Mouse (Mus musculus): ENCODE results near the gene Gm10031. TPM values are rescaled to one million over a fixed set of nuclear protein-coding genes. Genes with fewer than 3 reads are reported as not detected.
"Not testable (repeated sequence)": the region's sequence is repeated elsewhere in the genome, so short reads cannot be mapped to it uniquely, and the experiment has no call there.

The Gm10031 gene
- 0.31 and 0.61 TPM in 2 replicates for polyA plus RNA-seq (2015; fragmentation: Nextera tagmentation; extraction: Ambion mirVana)

DNA sequence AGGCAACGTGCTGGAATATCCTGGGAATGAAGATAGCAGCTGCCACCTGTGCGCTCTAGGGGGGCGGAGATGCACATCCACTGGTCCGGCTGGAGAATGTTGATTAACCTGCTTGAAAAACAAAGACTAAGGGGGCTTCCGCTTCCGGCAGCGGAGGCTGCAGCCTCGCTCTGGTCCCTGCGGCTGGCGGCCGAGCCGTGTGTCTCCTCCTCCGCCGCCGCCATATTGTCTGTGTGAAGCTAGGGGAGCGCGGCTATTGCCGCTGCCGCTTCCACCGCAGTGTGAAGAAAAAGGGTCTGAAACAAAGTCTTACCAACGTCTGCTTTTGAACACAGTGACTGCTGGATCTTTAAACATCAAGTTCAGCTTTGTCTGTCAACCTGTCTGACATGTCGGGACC is at the start of gene Gm10031:
Gene Gm10031, plus strand, starts transcription at position 171 of the 400 bp plus-strand sequence.
- not testable (repeated sequence) for H3K9ac ChIP-seq; H3K27me3 ChIP-seq (replicated peaks); H3K36me3 ChIP-seq; ATAC-seq (ENCODE audit: extremely low read depth, insufficient number of reproducible peaks, low FRiP score, low TSS enrichment); H3K4me2 ChIP-seq; H3K4me3 ChIP-seq; H3K27ac ChIP-seq (replicated peaks); H3K9me3 ChIP-seq; H3K4me1 ChIP-seq
- WGBS = 89% methylated on average over 22 of the region's 22 CpGs

DNA sequence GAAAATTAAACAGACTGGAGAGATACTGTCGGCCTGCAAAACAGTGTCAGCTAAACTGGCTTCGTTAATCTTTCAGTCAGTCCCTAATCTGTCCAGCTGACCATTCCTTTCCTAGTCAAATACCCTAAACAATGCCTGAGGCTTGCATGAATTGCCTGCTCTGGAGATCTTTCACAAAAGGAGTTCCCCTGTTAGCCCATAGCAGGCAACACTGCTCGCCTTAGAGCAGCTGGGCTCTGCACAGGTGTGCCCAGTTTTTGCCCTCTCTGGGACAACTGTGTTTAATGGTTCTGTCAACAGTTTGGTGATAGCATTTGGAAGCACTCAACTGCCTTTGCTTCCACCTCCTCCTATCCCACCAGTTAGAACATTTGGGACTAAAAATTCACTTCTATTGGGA is 49.0 kb upstream of the Gm10031 start:
- Histone ChIP-seq H3K36me3 (no peaks in the 10 kb centered on the region), H3K4me3 (no peak overlapping the region), H3K27me3 (replicated peaks) (no peaks in the 10 kb centered on the region; the same call in 1 of the 2 replicates), H3K9ac (no peak overlapping the region), H3K4me1 (peaks cover 31% of the 10 kb centered on the region), H3K9me3 (no peaks in the 10 kb centered on the region), H3K4me2 (no peak overlapping the region), H3K27ac (replicated peaks) (no peak overlapping the region)
- ATAC-seq (ENCODE audit: extremely low read depth, insufficient number of reproducible peaks, low FRiP score, low TSS enrichment) = no peak
- WGBS = 57% methylated on average over 3 of the region's 3 CpGs

DNA sequence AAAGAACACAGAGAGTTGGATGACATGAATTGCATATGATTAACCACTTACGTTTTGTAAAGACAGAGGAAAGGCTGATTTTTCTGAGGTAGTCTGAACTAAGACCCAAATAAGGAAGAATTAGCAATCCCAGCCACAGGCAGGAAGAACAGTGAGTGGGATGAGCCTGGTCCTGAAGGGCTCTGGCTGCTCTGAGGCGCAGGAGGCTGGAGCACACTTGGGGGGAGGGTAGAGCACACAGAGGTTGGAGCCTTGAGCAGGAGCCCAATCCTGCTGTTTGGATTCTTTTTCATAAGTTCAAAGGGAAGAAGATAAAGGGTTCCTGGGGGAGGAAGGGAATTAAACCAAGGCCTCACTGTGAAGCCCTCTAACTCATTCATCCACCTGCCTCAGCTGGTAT is 47.8 kb upstream of the Gm10031 start:
- H3K4me2 ChIP-seq = no peak overlapping the region
- 41% methylated on average over 2 of the region's 2 CpGs for WGBS
- no peaks in the 10 kb centered on the region; the same call in 1 of the 2 replicates for H3K27me3 ChIP-seq (replicated peaks)
- no peaks in the 10 kb centered on the region for H3K36me3 ChIP-seq
- no peak overlapping the region for H3K27ac ChIP-seq (replicated peaks)
- H3K4me1 ChIP-seq = peaks cover 20% of the 10 kb centered on the region
- H3K9ac ChIP-seq = no peak overlapping the region
- no peak overlapping the region for H3K4me3 ChIP-seq
- H3K9me3 ChIP-seq = no peaks in the 10 kb centered on the region
- no peak for ATAC-seq (ENCODE audit: extremely low read depth, insufficient number of reproducible peaks, low FRiP score, low TSS enrichment)

DNA sequence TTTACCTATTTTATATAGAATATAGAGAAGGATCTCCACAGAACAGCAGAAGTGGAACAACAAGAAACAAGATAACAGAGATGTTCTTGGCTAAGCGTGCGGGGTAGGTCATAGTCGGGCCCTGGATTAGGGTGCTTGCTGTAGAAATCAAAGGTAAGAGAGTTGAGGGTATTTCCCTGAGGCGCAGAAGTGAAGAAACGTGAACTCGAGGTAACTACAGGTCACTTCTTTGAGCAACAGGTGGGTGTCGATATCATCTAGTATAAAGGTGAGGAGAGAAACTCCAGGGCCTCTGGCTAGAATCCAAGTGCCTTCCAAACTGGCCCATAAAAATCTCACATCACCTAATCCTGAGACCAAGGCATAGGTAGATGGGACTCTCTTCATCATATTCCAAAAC is 47.3 kb upstream of the Gm10031 start:
- H3K4me3 ChIP-seq = no peak overlapping the region
- H3K36me3 ChIP-seq = no peaks in the 10 kb centered on the region
- ATAC-seq (ENCODE audit: extremely low read depth, insufficient number of reproducible peaks, low FRiP score, low TSS enrichment) = no peak
- H3K4me1 ChIP-seq = peaks cover 16% of the 10 kb centered on the region
- WGBS = 53% methylated on average over 7 of the region's 7 CpGs
- H3K9ac ChIP-seq = no peak overlapping the region
- H3K4me2 ChIP-seq = no peak overlapping the region
- H3K9me3 ChIP-seq = no peaks in the 10 kb centered on the region
- H3K27ac ChIP-seq (replicated peaks) = no peak overlapping the region
- no peaks in the 10 kb centered on the region; the same call in 1 of the 2 replicates for H3K27me3 ChIP-seq (replicated peaks)

DNA sequence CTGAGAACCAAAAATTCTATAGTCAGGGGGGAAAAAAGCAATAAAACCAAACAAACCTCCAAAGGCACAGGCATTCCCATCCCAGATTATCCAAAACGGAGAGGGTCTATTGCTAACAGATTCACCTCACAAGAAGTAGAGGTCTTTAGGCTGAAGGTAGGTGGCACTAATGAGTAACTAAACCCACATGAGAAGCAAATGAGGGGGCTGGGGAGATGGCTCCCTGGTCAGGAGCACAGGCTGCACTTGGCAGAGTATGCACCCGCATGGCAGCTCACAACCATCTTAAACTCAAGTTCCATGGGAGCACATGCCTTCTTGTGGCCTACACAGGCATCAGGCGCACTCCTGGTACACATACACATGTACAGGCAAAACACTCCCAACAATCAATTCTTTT is 42.0 kb upstream of the Gm10031 start:
- no peak overlapping the region for H3K4me3 ChIP-seq
- ATAC-seq (ENCODE audit: extremely low read depth, insufficient number of reproducible peaks, low FRiP score, low TSS enrichment) = no peak
- no peak overlapping the region for H3K9ac ChIP-seq
- H3K27ac ChIP-seq (replicated peaks) = no peak overlapping the region
- H3K27me3 ChIP-seq (replicated peaks) = no peaks in the 10 kb centered on the region; the same call in 1 of the 2 replicates
- no peaks in the 10 kb centered on the region for H3K36me3 ChIP-seq
- 82% methylated on average over 3 of the region's 3 CpGs for WGBS
- no peaks in the 10 kb centered on the region for H3K9me3 ChIP-seq
- no peak overlapping the region for H3K4me2 ChIP-seq
- no peaks in the 10 kb centered on the region for H3K4me1 ChIP-seq

DNA sequence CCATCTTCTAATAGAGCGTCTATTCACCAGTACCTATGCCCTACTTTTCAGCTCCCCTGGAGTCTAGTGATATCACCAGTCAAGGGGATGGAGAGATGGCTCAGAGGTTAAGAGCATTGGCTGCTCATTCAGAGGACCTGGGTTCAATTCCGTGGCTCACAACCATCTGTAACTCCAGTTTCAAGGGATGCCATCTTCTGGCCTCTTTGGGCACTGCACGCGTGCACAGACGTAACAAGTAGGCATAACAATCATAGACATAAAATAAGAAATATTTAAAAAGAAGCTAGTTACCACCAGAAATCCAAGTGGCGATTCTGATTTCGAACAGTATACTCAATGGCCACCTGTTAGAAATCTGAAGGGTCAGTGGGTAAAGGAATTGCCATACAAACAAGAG is 36.3 kb upstream of the Gm10031 start:
- H3K27ac ChIP-seq (replicated peaks) = no peak overlapping the region
- ATAC-seq (ENCODE audit: extremely low read depth, insufficient number of reproducible peaks, low FRiP score, low TSS enrichment) = no peak
- H3K27me3 ChIP-seq (replicated peaks) = no peaks in the 10 kb centered on the region
- no peak overlapping the region for H3K9ac ChIP-seq
- no peak overlapping the region for H3K4me3 ChIP-seq
- 87% methylated on average over 7 of the region's 7 CpGs for WGBS
- H3K36me3 ChIP-seq = no peaks in the 10 kb centered on the region
- no peaks in the 10 kb centered on the region for H3K4me1 ChIP-seq
- H3K4me2 ChIP-seq = no peak overlapping the region
- H3K9me3 ChIP-seq = no peaks in the 10 kb centered on the region

DNA sequence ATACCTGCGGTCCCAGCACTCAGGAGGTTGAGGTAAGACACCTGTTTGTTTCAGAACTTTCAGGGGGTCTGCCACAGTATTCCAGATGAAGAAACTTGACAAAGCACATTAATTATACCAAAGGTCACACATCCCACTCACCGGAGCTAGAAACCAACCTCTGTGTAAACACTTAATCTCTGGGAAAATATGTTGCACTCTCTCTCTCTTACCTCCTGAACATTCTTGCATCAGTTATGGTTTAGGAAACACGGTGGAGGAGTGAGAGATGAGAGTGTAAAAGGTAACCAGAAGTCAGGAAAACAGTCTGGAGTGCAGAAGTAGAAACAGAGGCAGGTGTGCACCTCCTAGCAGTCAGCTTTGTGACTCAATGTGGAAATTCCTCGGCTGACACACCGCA is 35.8 kb upstream of the Gm10031 start:
- Histone ChIP-seq H3K4me3 (no peak overlapping the region), H3K9me3 (no peaks in the 10 kb centered on the region), H3K4me1 (no peaks in the 10 kb centered on the region), H3K27ac (replicated peaks) (no peak overlapping the region), H3K36me3 (no peaks in the 10 kb centered on the region), H3K27me3 (replicated peaks) (no peaks in the 10 kb centered on the region), H3K4me2 (no peak overlapping the region), H3K9ac (no peak overlapping the region)
- ATAC-seq (ENCODE audit: extremely low read depth, insufficient number of reproducible peaks, low FRiP score, low TSS enrichment) = no peak
- 70% methylated on average over 5 of the region's 5 CpGs for WGBS

DNA sequence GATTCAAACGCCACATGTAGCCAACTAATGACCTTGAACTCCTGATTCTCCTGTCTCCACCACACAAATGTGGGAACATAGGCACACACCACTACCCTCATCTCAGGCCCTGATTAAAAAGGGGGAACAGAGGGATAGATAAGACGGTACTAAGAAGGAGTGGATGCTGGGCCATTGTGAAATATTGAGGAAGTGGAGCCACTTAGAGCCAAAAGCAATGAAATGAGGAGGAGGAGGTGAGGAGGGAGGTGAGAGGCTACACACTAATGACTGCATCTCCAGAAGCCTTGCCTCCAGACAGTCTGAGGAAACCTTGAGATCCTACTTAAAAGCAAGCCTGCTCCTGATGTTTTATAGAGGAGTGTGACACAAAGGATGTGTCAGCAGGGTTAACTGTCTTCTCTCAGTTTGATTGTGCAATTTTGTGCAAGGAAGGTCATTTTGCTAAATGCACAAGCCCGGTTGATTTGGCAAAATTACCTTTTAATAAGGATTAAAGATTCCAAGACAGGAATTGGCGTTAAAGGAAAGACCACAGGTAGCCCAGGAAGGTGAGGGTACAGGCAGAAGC is 32.5 kb upstream of the Gm10031 start:
- no peaks in the 10 kb centered on the region for H3K9me3 ChIP-seq
- ATAC-seq (ENCODE audit: extremely low read depth, insufficient number of reproducible peaks, low FRiP score, low TSS enrichment) = no peak
- WGBS = 60% methylated on average over 4 of the region's 4 CpGs

DNA sequence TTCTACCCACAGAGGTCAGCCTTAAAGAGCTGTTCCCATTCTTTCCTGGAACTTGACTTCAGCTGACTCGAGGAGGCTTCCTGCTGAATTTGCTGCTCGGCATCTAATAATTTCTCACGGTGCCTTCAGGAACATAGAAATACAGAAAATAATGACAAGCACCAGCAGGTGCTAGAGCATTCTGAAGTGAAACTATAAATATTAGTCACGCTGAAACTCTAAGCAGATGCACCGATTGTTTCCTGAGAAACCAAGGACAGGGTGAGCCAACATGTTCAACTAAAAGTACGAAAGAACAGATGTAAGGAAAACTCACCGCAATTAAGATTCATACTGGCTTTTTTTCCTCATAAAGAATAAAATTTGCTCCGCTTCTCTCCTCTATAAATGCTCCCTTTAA is 28.8 kb upstream of the Gm10031 start:
- Histone ChIP-seq H3K27me3 (replicated peaks) (no peaks in the 10 kb centered on the region), H3K27ac (replicated peaks) (no peak overlapping the region), H3K4me1 (no peaks in the 10 kb centered on the region), H3K9ac (no peak overlapping the region), H3K9me3 (no peaks in the 10 kb centered on the region), H3K36me3 (no peaks in the 10 kb centered on the region), H3K4me2 (no peak overlapping the region), H3K4me3 (no peak overlapping the region)
- 80% methylated on average over 8 of the region's 8 CpGs for WGBS
- no peak for ATAC-seq (ENCODE audit: extremely low read depth, insufficient number of reproducible peaks, low FRiP score, low TSS enrichment)

More for the DNA sequence above, 32.5 kb upstream of the Gm10031 start:
- no peak overlapping the region for H3K27ac ChIP-seq (replicated peaks)
- H3K36me3 ChIP-seq = no peaks in the 10 kb centered on the region
- H3K27me3 ChIP-seq (replicated peaks) = no peaks in the 10 kb centered on the region
- H3K9ac ChIP-seq = no peak overlapping the region
- no peaks in the 10 kb centered on the region for H3K4me1 ChIP-seq
- no peak overlapping the region for H3K4me3 ChIP-seq
- no peak overlapping the region for H3K4me2 ChIP-seq

DNA sequence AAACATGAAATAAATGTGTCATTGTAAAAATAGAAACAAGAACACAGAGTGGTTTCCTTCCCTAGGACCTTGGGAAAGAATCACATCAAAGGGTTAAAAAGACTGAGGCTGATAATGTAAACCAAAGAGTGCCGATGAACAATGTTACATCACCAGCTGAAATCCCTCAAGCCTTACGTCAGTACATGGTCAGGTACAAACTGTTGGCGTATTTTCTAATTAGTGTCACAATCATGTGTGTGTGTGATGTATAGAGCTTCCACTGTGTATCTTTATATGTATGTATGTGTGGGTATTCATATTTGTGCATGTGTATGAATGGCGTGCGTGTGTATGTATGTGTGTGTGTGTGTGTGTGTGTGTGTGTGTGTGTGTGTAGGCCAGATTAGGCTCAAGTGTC is 26.9 kb upstream of the Gm10031 start:
- no peak for ATAC-seq (ENCODE audit: extremely low read depth, insufficient number of reproducible peaks, low FRiP score, low TSS enrichment)
- Histone ChIP-seq H3K27me3 (replicated peaks) (no peaks in the 10 kb centered on the region), H3K9me3 (no peaks in the 10 kb centered on the region), H3K4me2 (no peak overlapping the region), H3K4me1 (no peaks in the 10 kb centered on the region), H3K27ac (replicated peaks) (no peak overlapping the region), H3K9ac (no peak overlapping the region), H3K4me3 (no peak overlapping the region), H3K36me3 (no peaks in the 10 kb centered on the region)
- 75% methylated on average over 5 of the region's 5 CpGs for WGBS

DNA sequence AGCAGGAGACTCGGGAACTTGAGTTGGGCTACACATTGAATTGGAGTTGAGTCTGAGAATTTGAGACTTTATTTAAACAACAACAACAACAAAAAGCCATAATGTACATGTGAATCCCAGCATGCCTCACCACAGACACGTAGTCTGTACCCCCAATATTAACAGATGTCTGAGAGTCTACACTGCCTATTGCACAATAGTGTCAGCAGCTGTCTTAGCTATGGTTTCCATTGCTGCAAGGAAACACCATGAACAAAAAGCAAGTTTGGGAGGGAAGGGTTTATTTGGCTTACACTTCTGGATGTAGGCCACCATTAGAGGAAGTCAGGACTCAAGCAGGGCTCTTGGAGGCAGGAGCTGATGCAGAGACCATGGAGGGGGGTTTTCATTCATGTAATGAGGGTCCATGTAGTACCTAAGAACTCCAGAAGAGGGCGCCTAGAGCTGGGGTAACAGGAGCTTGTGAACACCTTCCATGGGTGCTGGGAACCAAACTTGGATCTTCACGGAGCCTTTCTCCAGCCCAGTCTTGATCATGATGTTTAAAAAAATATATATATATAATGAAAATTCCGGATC is 18.8 kb upstream of the Gm10031 start:
- Histone ChIP-seq H3K4me3 (no peak overlapping the region), H3K4me2 (no peak overlapping the region), H3K36me3 (no peaks in the 10 kb centered on the region), H3K9me3 (no peaks in the 10 kb centered on the region), H3K9ac (no peak overlapping the region), H3K4me1 (no peaks in the 10 kb centered on the region), H3K27me3 (replicated peaks) (no peaks in the 10 kb centered on the region), H3K27ac (replicated peaks) (no peak overlapping the region)
- WGBS = 66% methylated on average over 5 of the region's 5 CpGs
- no peak for ATAC-seq (ENCODE audit: extremely low read depth, insufficient number of reproducible peaks, low FRiP score, low TSS enrichment)

DNA sequence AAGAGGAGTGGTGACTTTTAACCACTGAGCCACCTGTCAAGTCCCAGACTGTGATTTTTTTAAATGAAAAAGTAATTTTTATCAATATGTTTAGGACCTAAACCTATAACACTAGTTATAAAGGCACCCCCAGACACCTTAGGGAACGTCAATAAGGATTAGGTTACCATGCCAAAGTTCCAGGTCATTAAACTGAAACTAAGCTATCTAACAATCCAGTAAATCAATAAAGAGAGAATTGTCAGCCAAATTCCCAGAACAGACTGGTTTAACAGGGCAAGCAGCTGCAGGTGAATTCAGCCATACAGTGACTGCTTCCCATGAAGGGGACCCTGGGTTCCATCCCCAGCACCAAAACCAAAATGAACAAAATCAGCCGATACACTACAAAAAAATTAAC is 17.9 kb upstream of the Gm10031 start:
- Histone ChIP-seq H3K4me3 (no peak overlapping the region), H3K4me2 (no peak overlapping the region), H3K9me3 (no peaks in the 10 kb centered on the region), H3K27me3 (replicated peaks) (no peaks in the 10 kb centered on the region), H3K36me3 (no peaks in the 10 kb centered on the region), H3K4me1 (no peaks in the 10 kb centered on the region), H3K9ac (no peak overlapping the region), H3K27ac (replicated peaks) (no peak overlapping the region)
- no peak for ATAC-seq (ENCODE audit: extremely low read depth, insufficient number of reproducible peaks, low FRiP score, low TSS enrichment)
- 80% methylated on average over 2 of the region's 2 CpGs for WGBS
